Mouse (Mus musculus) limb, embryonic 14.5 days (tissue): ENCODE data around the gene Prim1. TPM values are rescaled to one million over a fixed set of nuclear protein-coding genes. Genes with fewer than 3 reads are reported as not detected.

Experiments
- ATAC-seq: fragments of 200-750 bp; cut with Nextera tagmentation; 2 replicates; pipeline ENCODE4 v1.8.0; 2017; ENCODE audit warnings: low read depth, moderate number of reproducible peaks, moderate TSS enrichment; ENCODE audit not compliant: low FRiP score
- DNase-seq: peaks from one replicate; pipeline ENCODE4 v3.0.0-alpha.2; 2015; ENCODE audit warnings: low spot score
- H3K27ac ChIP-seq: fragments of 300-500 bp; sonication (generic); replicated peaks from 2 replicates; pipeline ENCODE4 v1.5.1; 2014; ENCODE audit warnings: low read depth, mild to moderate bottlenecking, low read length, moderate library complexity, mixed read lengths
- H3K27me3 ChIP-seq: fragments of 300-500 bp; sonication (generic); 2 replicates; pipeline ENCODE4 v1.6.1; 2014; ENCODE audit warnings: low read length, mixed read lengths; ENCODE audit not compliant: control insufficient read depth, insufficient read depth
- H3K36me3 ChIP-seq: fragments of 300-500 bp; sonication (generic); 2 replicates; pipeline ENCODE4 v1.6.1; 2014; ENCODE audit warnings: mild to moderate bottlenecking, low read length, moderate library complexity, mixed read lengths; ENCODE audit not compliant: control insufficient read depth, insufficient read depth
- H3K4me1 ChIP-seq: fragments of 300-500 bp; sonication (generic); 2 replicates; pipeline ENCODE4 v1.6.1; 2014; ENCODE audit warnings: antibody characterized with exemption, low read length, mixed read lengths; ENCODE audit not compliant: control insufficient read depth, insufficient read depth
- H3K4me2 ChIP-seq: fragments of 300-500 bp; sonication (generic); replicated peaks from 2 replicates; pipeline ENCODE4 v1.6.1; 2014; ENCODE audit warnings: low read depth, mild to moderate bottlenecking, low read length, moderate library complexity; ENCODE audit not compliant: severe bottlenecking
- H3K4me3 ChIP-seq: fragments of 300-500 bp; sonication (generic); replicated peaks from 2 replicates; pipeline ENCODE4 v1.5.1; 2014; ENCODE audit warnings: low read length
- H3K9ac ChIP-seq: fragments of 300-500 bp; sonication (generic); 2 replicates; pipeline ENCODE4 v1.6.1; 2014; ENCODE audit warnings: mild to moderate bottlenecking, low read depth, low read length, moderate library complexity; ENCODE audit not compliant: severe bottlenecking
- H3K9me3 ChIP-seq: fragments of 300-500 bp; sonication (generic); 2 replicates; pipeline ENCODE4 v1.6.1; 2016; ENCODE audit warnings: low read length; ENCODE audit not compliant: control insufficient read depth
- POLR2A ChIP-seq: fragments of 200-500 bp; IDR thresholded peaks from 2 replicates; pipeline ENCODE4 v1.8.0; 2012; ENCODE audit warnings: inconsistent platforms, mild to moderate bottlenecking, moderate library complexity, borderline replicate concordance; ENCODE audit not compliant: insufficient read depth, insufficient read length; ENCODE audit errors: extremely low read depth
- WGBS: fragments of 180-500 bp; shearing (Covaris S2); extraction: QIAGEN DNeasy Blood & Tissue Kit; methylation state at CpG from one replicate; pipeline ENCODE4 v1.1.7; 2014; 5-methylcytosine and 5-hydroxymethylcytosine counted together
- polyA plus RNA-seq, 2 experiments: library from polyadenylated mRNA; depleted of rRNA in 1 of 2; stranded (reverse) in 1 of 2; unstranded in 1 of 2; fragments of >200 nt; fragmentation: Nextera tagmentation in 1 of 2; extraction: Ambion mirVana in 1 of 2; gene quantifications; 2 replicates each; pipeline versions ENCODE4 v1.2.1 to v1.2.3; 2012 to 2014

Prim1 gene
- polyA plus RNA-seq, 2 experiments: 59.5 to 73.9 TPM

- Histone ChIP-seq H3K4me3 (no peak overlapping the region), H3K9me3 (no peaks in the 10 kb centered on the region), H3K4me1 (peaks cover 4% of the 10 kb centered on the region; the same call in 1 of the 2 replicates), H3K4me2 (no peak overlapping the region), H3K27me3 (no peaks in the 10 kb centered on the region), H3K27ac (no peak overlapping the region), H3K36me3 (no peaks in the 10 kb centered on the region), H3K9ac (no peak overlapping the region)
- ATAC-seq (no peak), DNase-seq (no peak)
- TF ChIP-seq POLR2A: no peak
- 50% methylated on average over 3 of the region's 3 CpGs for WGBS
Measured at GRCm38 (mm10) chr10:127974062-127974461, 40.9 kb upstream of the Prim1 start.

GRCm38 (mm10) chr10:127975503-127975902, 39.5 kb upstream of the Prim1 start:
- WGBS: 33% methylated on average over 1 of the region's 1 CpGs
- no peak overlapping the region for H3K9ac ChIP-seq
- H3K9me3 ChIP-seq: no peaks in the 10 kb centered on the region
- H3K27me3 ChIP-seq: no peaks in the 10 kb centered on the region
- ATAC-seq (no peak), DNase-seq (no peak)
- no peak overlapping the region for H3K27ac ChIP-seq
- H3K4me1 ChIP-seq: peaks cover 4% of the 10 kb centered on the region; the same call in 1 of the 2 replicates
- H3K36me3 ChIP-seq: no peaks in the 10 kb centered on the region
- TF ChIP-seq POLR2A: no peak
- H3K4me2 ChIP-seq: no peak overlapping the region
- no peak overlapping the region for H3K4me3 ChIP-seq

GRCm38 (mm10) chr10:127984650-127985049, 30.3 kb upstream of the Prim1 start:
- no peak overlapping the region for H3K4me2 ChIP-seq
- no peak for TF ChIP-seq POLR2A
- H3K36me3 ChIP-seq: no peaks in the 10 kb centered on the region
- no peaks in the 10 kb centered on the region for H3K27me3 ChIP-seq
- H3K27ac ChIP-seq: no peak overlapping the region
- no peak overlapping the region for H3K4me3 ChIP-seq
- no peaks in the 10 kb centered on the region for H3K4me1 ChIP-seq
- H3K9ac ChIP-seq: no peak overlapping the region
- ATAC-seq: no peak
- 78% methylated on average over 5 of the region's 5 CpGs for WGBS
- DNase-seq: no peak
- H3K9me3 ChIP-seq: no peaks in the 10 kb centered on the region

- Histone ChIP-seq H3K27me3 (no peaks in the 10 kb centered on the region), H3K4me3 (no peak overlapping the region), H3K36me3 (no peaks in the 10 kb centered on the region), H3K4me2 (no peak overlapping the region), H3K27ac (no peak overlapping the region), H3K4me1 (no peaks in the 10 kb centered on the region), H3K9ac (no peak overlapping the region), H3K9me3 (no peaks in the 10 kb centered on the region)
- TF ChIP-seq POLR2A: no peak
- DNase-seq (no peak), ATAC-seq (no peak)
- 69% methylated on average over 8 of the region's 8 CpGs for WGBS
Measured at GRCm38 (mm10) chr10:127985601-127986000, 29.4 kb upstream of the Prim1 start.

GRCm38 (mm10) chr10:127996690-127997089, 18.3 kb upstream of the Prim1 start:
- TF ChIP-seq POLR2A: no peak
- Histone ChIP-seq H3K9ac (no peak overlapping the region), H3K27ac (no peak overlapping the region), H3K4me1 (no peaks in the 10 kb centered on the region), H3K4me2 (no peak overlapping the region), H3K4me3 (no peak overlapping the region), H3K9me3 (no peaks in the 10 kb centered on the region), H3K27me3 (no peaks in the 10 kb centered on the region), H3K36me3 (no peaks in the 10 kb centered on the region)
- 89% methylated on average over 3 of the region's 3 CpGs for WGBS
- no peak for ATAC-seq
- DNase-seq: no peak

GRCm38 (mm10) chr10:127998260-127998659, 16.7 kb upstream of the Prim1 start:
- no peaks in the 10 kb centered on the region for H3K9me3 ChIP-seq
- no peak overlapping the region for H3K4me3 ChIP-seq
- H3K4me1 ChIP-seq: no peaks in the 10 kb centered on the region
- no peak overlapping the region for H3K4me2 ChIP-seq
- H3K27ac ChIP-seq: no peak overlapping the region
- no peaks in the 10 kb centered on the region for H3K27me3 ChIP-seq
- WGBS: 98% methylated on average over 1 of the region's 1 CpGs
- DNase-seq: no peak
- TF ChIP-seq POLR2A: no peak
- no peak overlapping the region for H3K9ac ChIP-seq
- ATAC-seq: no peak
- H3K36me3 ChIP-seq: no peaks in the 10 kb centered on the region
